18 mouse cellular contexts compared by ENCODE assay signal in genomic region chr17:15580072-15580447, GRCm38 (mm10). TPM values are rescaled to one million over a fixed set of nuclear protein-coding genes. Genes with fewer than 3 reads are reported as not detected.
DNase-seq lines count a peak whose midpoint lies in the region; ATAC-seq and TF ChIP-seq lines count a peak whose summit lies in the region.
"Had no signal": no experiment of that assay in that cellular context is flagged by ENCODE, and none has a peak within 500 bp of the region (broad histone marks: within the 10 kb centered on the region; RNA-seq: fewer than 3 reads in every experiment).

No protein-coding gene starts in this region.

- DNase-seq in stomach, postnatal 0 days (ENCODE audit: low spot score): no peak
- no peak for DNase-seq in hindbrain, embryonic 14.5 days (ENCODE audit: low spot score)
- no peak for DNase-seq in thymus, postnatal 14 days
- no peak for DNase-seq in kidney, adult 8-10 months
- DNase-seq: adrenal gland, adult 2 months; adrenal gland, postnatal 10 days; adrenal gland, postnatal 25 days; cerebellum, adult 11 months; cerebellum, adult 2 months; cerebellum, adult 9-10 months; cerebellum, postnatal 10 days; cerebellum, postnatal 25 days had no signal

- H3K4me2 ChIP-seq in intestine, embryonic 16.5 days (ENCODE audit: low read depth, low read length): no peak overlapping the region
- no peak overlapping the region for H3K4me2 ChIP-seq in stomach, postnatal 0 days (replicated peaks; ENCODE audit: low read depth)
- H3K4me2 ChIP-seq in hindbrain, embryonic 14.5 days (replicated peaks): no peak overlapping the region
- H3K4me2 ChIP-seq: embryonic facial prominence, embryonic 12.5 days; forebrain, embryonic 13.5 days; forebrain, embryonic 15.5 days had no signal

- H3K9ac ChIP-seq in intestine, embryonic 16.5 days (ENCODE audit: low read depth, low read length): no peak overlapping the region
- H3K9ac ChIP-seq in stomach, postnatal 0 days (ENCODE audit: low read length): no peak overlapping the region
- H3K9ac ChIP-seq in hindbrain, embryonic 14.5 days: no peak overlapping the region
- H3K9ac ChIP-seq: embryonic facial prominence, embryonic 12.5 days; forebrain, embryonic 13.5 days; forebrain, embryonic 15.5 days had no signal

- TF ChIP-seq EP300 in stomach, postnatal 0 days (optimal IDR thresholded peaks at IDR 0.05): no peak

- peak; percentile 66 for ATAC-seq in intestine, embryonic 16.5 days
- peak; percentile 4; the same call in 1 of the 2 replicates for ATAC-seq in stomach, postnatal 0 days (ENCODE audit: low FRiP score, low TSS enrichment)
- no peak for ATAC-seq in hindbrain, embryonic 14.5 days (ENCODE audit: low FRiP score)
- ATAC-seq: forebrain, embryonic 13.5 days; forebrain, embryonic 15.5 days had no signal

- no peak overlapping the region for H3K4me3 ChIP-seq in intestine, embryonic 16.5 days (ENCODE audit: low read length)
- H3K4me3 ChIP-seq in small intestine, adult 2 months (ENCODE audit: low read depth, low read length): no peak overlapping the region
- no peak overlapping the region for H3K4me3 ChIP-seq in stomach, postnatal 0 days (ENCODE audit: low read depth, low read length)
- no peak overlapping the region for H3K4me3 ChIP-seq in hindbrain, embryonic 14.5 days (replicated peaks; ENCODE audit: low read length)
- H3K4me3 ChIP-seq: embryonic facial prominence, embryonic 10.5 days; embryonic facial prominence, embryonic 12.5 days; forebrain, embryonic 13.5 days; forebrain, embryonic 15.5 days had no signal

- no peaks in the 10 kb centered on the region for H3K36me3 ChIP-seq in intestine, embryonic 16.5 days (ENCODE audit: control insufficient read depth, insufficient read depth, low read length)
- H3K36me3 ChIP-seq in small intestine, adult 2 months (ENCODE audit: control insufficient read depth, insufficient read depth, low read length): no peaks in the 10 kb centered on the region
- no peaks in the 10 kb centered on the region for H3K36me3 ChIP-seq in stomach, postnatal 0 days (ENCODE audit: control insufficient read depth, insufficient read depth, low read length)
- H3K36me3 ChIP-seq in hindbrain, embryonic 14.5 days (replicated peaks; ENCODE audit: control insufficient read depth, insufficient read depth): no peaks in the 10 kb centered on the region
- H3K36me3 ChIP-seq: embryonic facial prominence, embryonic 10.5 days; embryonic facial prominence, embryonic 12.5 days; forebrain, embryonic 15.5 days had no signal

- TF ChIP-seq CTCF in small intestine, adult 2 months (IDR thresholded peaks at IDR 0.05; ENCODE audit: extremely low read depth, insufficient read length, insufficient replicate concordance, low read depth, low read length): no peak
- no peak for TF ChIP-seq CTCF in stomach, postnatal 0 days (IDR thresholded peaks at IDR 0.05; ENCODE audit: low read depth)

- H3K27me3 ChIP-seq in intestine, embryonic 16.5 days (replicated peaks; ENCODE audit: control insufficient read depth, insufficient read depth, low read length): no peaks in the 10 kb centered on the region; the same call in 1 of the 2 replicates
- no peaks in the 10 kb centered on the region for H3K27me3 ChIP-seq in small intestine, adult 2 months (ENCODE audit: control insufficient read depth, insufficient read depth, low read length)
- H3K27me3 ChIP-seq in stomach, postnatal 0 days (ENCODE audit: control insufficient read depth, insufficient read depth, low read length): no peaks in the 10 kb centered on the region
- peaks cover 4% of the 10 kb centered on the region; the same call in 1 of the 2 replicates for H3K27me3 ChIP-seq in hindbrain, embryonic 14.5 days (ENCODE audit: control insufficient read depth, insufficient read depth, low read length)

- H3K9me3 ChIP-seq in intestine, embryonic 16.5 days (ENCODE audit: control insufficient read depth, low read length): no peaks in the 10 kb centered on the region
- no peaks in the 10 kb centered on the region for H3K9me3 ChIP-seq in stomach, postnatal 0 days (ENCODE audit: control insufficient read depth, low read length)
- no peaks in the 10 kb centered on the region for H3K9me3 ChIP-seq in hindbrain, embryonic 14.5 days (ENCODE audit: control insufficient read depth, low read length)
- H3K9me3 ChIP-seq: embryonic facial prominence, embryonic 10.5 days; embryonic facial prominence, embryonic 12.5 days; forebrain, embryonic 13.5 days; forebrain, embryonic 15.5 days had no signal

- no peak for TF ChIP-seq POLR2A in small intestine, adult 2 months (IDR thresholded peaks at IDR 0.05; ENCODE audit: low read depth, low read length)

- no peaks in the 10 kb centered on the region for H3K4me1 ChIP-seq in intestine, embryonic 16.5 days (ENCODE audit: control insufficient read depth, insufficient read depth, low read length)
- peaks cover 10% of the 10 kb centered on the region; the same call in 1 of the 2 replicates for H3K4me1 ChIP-seq in small intestine, adult 2 months (ENCODE audit: control insufficient read depth, insufficient read depth, insufficient read length, low read length)
- H3K4me1 ChIP-seq in stomach, postnatal 0 days (replicated peaks; ENCODE audit: control insufficient read depth, insufficient read depth): no peaks in the 10 kb centered on the region
- H3K4me1 ChIP-seq in hindbrain, embryonic 14.5 days (replicated peaks; ENCODE audit: control insufficient read depth, insufficient read depth, low read length): no peaks in the 10 kb centered on the region
- H3K4me1 ChIP-seq: embryonic facial prominence, embryonic 10.5 days; embryonic facial prominence, embryonic 12.5 days; forebrain, embryonic 13.5 days had no signal

- H3K27ac ChIP-seq in intestine, embryonic 16.5 days (ENCODE audit: low read length): peak overlapping the region; percentile 2; the same call in 1 of the 2 replicates
- H3K27ac ChIP-seq in small intestine, adult 2 months (ENCODE audit: insufficient read depth, low read depth, low read length): peak overlapping the region; percentile 98
- no peak overlapping the region for H3K27ac ChIP-seq in stomach, postnatal 0 days (replicated peaks)
- no peak overlapping the region for H3K27ac ChIP-seq in hindbrain, embryonic 14.5 days
- H3K27ac ChIP-seq: embryonic facial prominence, embryonic 10.5 days; embryonic facial prominence, embryonic 12.5 days; forebrain, embryonic 13.5 days; forebrain, embryonic 15.5 days had no signal

- 74% methylated on average over 2 of the region's 2 CpGs for WGBS in intestine, embryonic 16.5 days
- WGBS in small intestine, adult 2 months: 33% methylated on average over 2 of the region's 2 CpGs
- 78% methylated on average over 2 of the region's 2 CpGs for WGBS in stomach, postnatal 0 days
- 90% methylated on average over 2 of the region's 2 CpGs for WGBS in hindbrain, embryonic 14.5 days

RNA-seq across cellular contexts. Expression of gene Prdm9, which starts 15.9 kb away (rescaled TPM):
- polyA plus RNA-seq in intestine, embryonic 16.5 days (2015; fragmentation: Nextera tagmentation; extraction: Ambion mirVana): 1.5 and 2.2 TPM in 2 replicates
- 2.1 and 3.0 TPM in 2 replicates for polyA plus RNA-seq in small intestine, adult 2 months (2012; rRNA removed)
- polyA plus RNA-seq in stomach, postnatal 0 days (2015; fragmentation: Nextera tagmentation; extraction: Ambion mirVana): 1.6 and 2.2 TPM in 2 replicates
- 0.37 and 0.48 TPM in 2 replicates for polyA plus RNA-seq in hindbrain, embryonic 14.5 days (2014; fragmentation: Nextera tagmentation; extraction: Ambion mirVana)

RNA-seq across cellular contexts. Expression of gene Pdcd2, which starts 53.0 kb away (rescaled TPM):
- polyA plus RNA-seq in intestine, embryonic 16.5 days (2015; fragmentation: Nextera tagmentation; extraction: Ambion mirVana): 48.1 and 48.9 TPM in 2 replicates
- polyA plus RNA-seq in small intestine, adult 2 months (2012; rRNA removed): 20.2 and 35.3 TPM in 2 replicates
- polyA plus RNA-seq in stomach, postnatal 0 days (2015; fragmentation: Nextera tagmentation; extraction: Ambion mirVana): 36.3 and 36.8 TPM in 2 replicates
- polyA plus RNA-seq in hindbrain, embryonic 14.5 days (2014; fragmentation: Nextera tagmentation; extraction: Ambion mirVana): 69.6 and 72.1 TPM in 2 replicates

Comparison
In these comparisons a context has a peak if more than half of its experiments do, and no peak if none do; other contexts are left out.
1. H3K27ac ChIP-seq: peak in intestine, embryonic 16.5 days (single experiment) and small intestine, adult 2 months (single experiment); none in stomach, postnatal 0 days (single experiment) and hindbrain, embryonic 14.5 days (single experiment).